Mouse (Mus musculus) heart, adult 2 months (tissue): ENCODE measurements around the gene Rnf19b.

Source experiments
- EP300 ChIP-seq: fragments of 200-500 bp; IDR thresholded peaks from 2 replicates; pipeline ENCODE4 v1.6.1; 2011; ENCODE audit warnings: low read depth, low read length, control low read depth; ENCODE audit not compliant: insufficient read depth
- POLR2A ChIP-seq: fragments of 200-500 bp; IDR thresholded peaks from 2 replicates; pipeline ENCODE4 v1.6.1; 2011; ENCODE audit warnings: mild to moderate bottlenecking, low read depth, low read length, control low read depth; ENCODE audit not compliant: insufficient read depth

GRCm38 (mm10) chr4:129121569-129122086 is 63.6 kb downstream of the Rnf19b start, which contains the start of gene Hpca:
- no peak for TF ChIP-seq POLR2A
- no peak for TF ChIP-seq EP300
